Mouse (Mus musculus): Measurements from ENCODE around the gene Slc44a2. TPM values are rescaled to one million over a fixed set of nuclear protein-coding genes. Genes with fewer than 3 reads are reported as not detected.

Slc44a2 gene
- polyA plus RNA-seq, 1 experiment from 2014 or later = 60.4 TPM

GRCm38 (mm10) chr9:21313394-21313793 lies 7.1 kb upstream of the Slc44a2 start:
- 8% methylated on average over 11 of the region's 11 CpGs for WGBS
- Histone ChIP-seq H3K4me3 (ENCODE audit: low read depth, low read length) (no peak overlapping the region), H3K36me3 (ENCODE audit: control insufficient read depth, insufficient read depth, low read length) (no peaks in the 10 kb centered on the region)

DNA sequence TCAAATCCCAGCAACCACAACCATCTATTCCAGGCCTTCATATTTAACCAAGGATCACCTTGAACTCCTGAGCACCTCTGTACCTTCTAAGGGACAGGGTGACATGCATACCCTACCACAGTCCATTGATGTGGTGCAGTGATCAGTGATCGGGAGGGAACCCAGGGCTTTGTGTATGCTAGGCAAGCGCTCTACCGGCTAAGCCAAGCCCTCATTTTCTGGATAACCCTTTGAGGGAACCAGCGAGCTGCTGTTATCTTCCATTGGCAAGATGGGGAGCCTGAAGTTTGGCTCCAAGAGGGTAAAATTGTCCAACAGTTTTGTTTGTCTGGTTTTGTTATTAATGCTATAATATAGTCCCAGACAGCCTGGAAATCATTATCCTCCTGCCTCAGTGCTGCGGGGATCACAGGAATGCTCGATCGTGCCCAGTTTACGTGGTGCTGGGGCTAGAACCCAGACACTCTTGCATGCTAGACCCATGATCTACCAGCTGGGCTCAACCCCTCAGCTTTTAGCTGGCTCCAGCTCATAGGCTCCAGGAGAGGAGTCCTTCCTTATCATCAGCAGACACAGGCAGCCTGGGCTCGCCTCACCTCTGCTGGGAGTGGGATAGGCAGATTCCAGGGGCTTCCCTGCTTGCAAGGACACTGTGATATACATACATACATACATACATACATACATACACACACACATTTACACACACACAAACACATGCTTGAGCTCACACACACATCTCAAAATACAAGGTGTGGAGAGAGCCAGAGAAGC lies 5.9 kb upstream of the Slc44a2 start:
- no peak overlapping the region for H3K4me2 ChIP-seq (replicated peaks; ENCODE audit: low read depth, low read length)
- DNase-seq (ENCODE audit: low spot score) (no peak), ATAC-seq (ENCODE audit: low FRiP score) (no peak)
- no peaks in the 10 kb centered on the region for H3K4me1 ChIP-seq (replicated peaks; ENCODE audit: control insufficient read depth, insufficient read depth, low read length)
- H3K36me3 ChIP-seq (ENCODE audit: control insufficient read depth, insufficient read depth, low read length) = no peaks in the 10 kb centered on the region
- H3K9me3 ChIP-seq (ENCODE audit: control insufficient read depth, low read length) = no peaks in the 10 kb centered on the region
- 88% methylated on average over 9 of the region's 9 CpGs for WGBS
- no peak overlapping the region for H3K4me3 ChIP-seq (ENCODE audit: low read depth, low read length)
- H3K9ac ChIP-seq (ENCODE audit: low read depth, low read length) = no peak overlapping the region
- peaks cover 10% of the 10 kb centered on the region for H3K27me3 ChIP-seq (ENCODE audit: control insufficient read depth, insufficient read depth, low read length)
- no peak overlapping the region for H3K27ac ChIP-seq (ENCODE audit: low read depth, low read length)

More at GRCm38 (mm10) chr9:21313394-21313793, 7.1 kb upstream of the Slc44a2 start:
- peak; percentile 94 for DNase-seq (ENCODE audit: low spot score)
- H3K4me1 ChIP-seq (replicated peaks; ENCODE audit: control insufficient read depth, insufficient read depth, low read length) = no peaks in the 10 kb centered on the region
- H3K4me2 ChIP-seq (replicated peaks; ENCODE audit: low read depth, low read length) = no peak overlapping the region
- H3K27ac ChIP-seq (ENCODE audit: low read depth, low read length) = no peak overlapping the region
- peaks cover 10% of the 10 kb centered on the region for H3K27me3 ChIP-seq (ENCODE audit: control insufficient read depth, insufficient read depth, low read length)
- peak; percentile 65 for ATAC-seq (ENCODE audit: low FRiP score)
- no peaks in the 10 kb centered on the region for H3K9me3 ChIP-seq (ENCODE audit: control insufficient read depth, low read length)
- no peak overlapping the region for H3K9ac ChIP-seq (ENCODE audit: low read depth, low read length)

DNA sequence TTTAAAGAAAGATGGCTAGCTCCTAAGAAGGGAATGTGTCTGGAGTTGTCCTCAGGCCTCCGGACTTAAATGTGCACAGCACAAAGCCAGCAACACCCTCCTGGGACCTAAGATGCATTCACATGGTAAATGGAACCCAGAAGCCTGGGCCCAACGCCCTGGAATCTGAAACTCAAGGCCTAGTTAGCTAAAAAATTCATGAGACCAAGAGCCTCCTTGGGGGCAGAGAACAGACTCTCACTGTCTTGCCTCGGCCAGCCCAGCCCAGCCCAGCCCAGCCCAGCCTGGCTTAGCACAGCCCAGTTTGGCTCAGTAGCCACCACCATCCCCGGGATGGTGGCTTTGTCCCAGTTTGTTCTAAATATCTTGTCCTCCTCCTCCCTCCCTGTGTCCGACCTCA lies 5.1 kb upstream of the Slc44a2 start:
- peaks cover 10% of the 10 kb centered on the region for H3K27me3 ChIP-seq (ENCODE audit: control insufficient read depth, insufficient read depth, low read length)
- no peak overlapping the region for H3K4me2 ChIP-seq (replicated peaks; ENCODE audit: low read depth, low read length)
- H3K27ac ChIP-seq (ENCODE audit: low read depth, low read length) = no peak overlapping the region
- no peaks in the 10 kb centered on the region for H3K36me3 ChIP-seq (ENCODE audit: control insufficient read depth, insufficient read depth, low read length)
- no peak overlapping the region for H3K4me3 ChIP-seq (ENCODE audit: low read depth, low read length)
- no peaks in the 10 kb centered on the region for H3K9me3 ChIP-seq (ENCODE audit: control insufficient read depth, low read length)
- ATAC-seq (ENCODE audit: low FRiP score) (no peak), DNase-seq (ENCODE audit: low spot score) (no peak)
- H3K4me1 ChIP-seq (replicated peaks; ENCODE audit: control insufficient read depth, insufficient read depth, low read length) = no peaks in the 10 kb centered on the region
- H3K9ac ChIP-seq (ENCODE audit: low read depth, low read length) = no peak overlapping the region
- 56% methylated on average over 4 of the region's 5 CpGs for WGBS

DNA sequence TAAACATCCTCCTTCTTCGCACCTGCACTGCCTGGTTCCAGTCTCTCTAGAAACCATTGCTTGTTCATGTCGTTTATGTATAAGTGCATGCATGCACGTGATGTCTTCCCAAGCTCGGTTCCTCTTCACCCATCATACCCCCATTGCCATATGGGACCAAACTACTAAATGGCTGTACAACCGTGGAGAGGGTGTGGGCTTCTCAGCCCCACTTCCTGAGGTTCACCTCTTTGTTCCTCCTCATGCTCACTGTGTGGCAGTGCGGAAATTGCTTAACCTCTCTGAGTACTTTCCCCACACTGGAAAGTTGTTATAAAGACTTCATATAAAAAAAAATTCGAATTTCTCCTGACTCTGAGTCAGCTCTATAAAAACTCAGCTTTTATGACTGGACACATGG lies 3.8 kb upstream of the Slc44a2 start:
- no peak for DNase-seq (ENCODE audit: low spot score)
- Histone ChIP-seq H3K4me1 (replicated peaks; ENCODE audit: control insufficient read depth, insufficient read depth, low read length) (peaks cover 3% of the 10 kb centered on the region), H3K27ac (ENCODE audit: low read depth, low read length) (no peak overlapping the region), H3K4me2 (replicated peaks; ENCODE audit: low read depth, low read length) (no peak overlapping the region), H3K4me3 (ENCODE audit: low read depth, low read length) (no peak overlapping the region), H3K9ac (ENCODE audit: low read depth, low read length) (no peak overlapping the region), H3K36me3 (ENCODE audit: control insufficient read depth, insufficient read depth, low read length) (no peaks in the 10 kb centered on the region), H3K9me3 (ENCODE audit: control insufficient read depth, low read length) (no peaks in the 10 kb centered on the region), H3K27me3 (ENCODE audit: control insufficient read depth, insufficient read depth, low read length) (peaks cover 8% of the 10 kb centered on the region)
- no peak for ATAC-seq (ENCODE audit: low FRiP score)
- 76% methylated on average over 7 of the region's 7 CpGs for whole genome bisulfite sequencing

DNA sequence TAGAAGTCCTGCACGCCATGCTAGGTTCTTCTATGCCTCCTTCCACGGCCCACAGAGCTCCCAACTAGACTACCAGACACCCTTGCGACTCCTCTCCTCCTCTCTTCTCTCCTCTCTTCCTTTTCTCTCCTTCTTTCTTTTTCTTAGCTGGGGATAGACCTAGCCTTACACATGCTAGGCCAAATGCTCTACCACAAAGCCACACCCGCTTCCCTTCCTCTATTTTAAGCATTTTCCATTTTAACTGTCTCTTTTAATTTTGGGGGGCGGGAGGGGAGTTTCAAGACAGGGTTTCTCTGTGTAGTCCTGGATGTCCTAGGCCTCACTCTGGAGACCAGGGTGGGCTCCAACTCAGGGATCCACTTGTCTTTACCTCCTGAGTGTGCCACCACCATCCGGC lies 1.7 kb upstream of the Slc44a2 start:
- Histone ChIP-seq H3K27me3 (ENCODE audit: control insufficient read depth, insufficient read depth, low read length) (no peaks in the 10 kb centered on the region), H3K36me3 (ENCODE audit: control insufficient read depth, insufficient read depth, low read length) (no peaks in the 10 kb centered on the region), H3K4me1 (replicated peaks; ENCODE audit: control insufficient read depth, insufficient read depth, low read length) (peaks cover 5% of the 10 kb centered on the region), H3K9me3 (ENCODE audit: control insufficient read depth, low read length) (no peaks in the 10 kb centered on the region), H3K4me3 (ENCODE audit: low read depth, low read length) (no peak overlapping the region), H3K27ac (ENCODE audit: low read depth, low read length) (no peak overlapping the region), H3K4me2 (replicated peaks; ENCODE audit: low read depth, low read length) (no peak overlapping the region), H3K9ac (ENCODE audit: low read depth, low read length) (no peak overlapping the region)
- ATAC-seq (ENCODE audit: low FRiP score) = no peak
- no peak for DNase-seq (ENCODE audit: low spot score)
- 92% methylated on average over 6 of the region's 6 CpGs for WGBS

- 93% methylated on average over 4 of the region's 4 CpGs for WGBS
- Histone ChIP-seq H3K27ac (ENCODE audit: low read depth, low read length) (no peak overlapping the region), H3K9me3 (ENCODE audit: control insufficient read depth, low read length) (no peaks in the 10 kb centered on the region), H3K9ac (ENCODE audit: low read depth, low read length) (no peak overlapping the region), H3K36me3 (ENCODE audit: control insufficient read depth, insufficient read depth, low read length) (no peaks in the 10 kb centered on the region), H3K27me3 (ENCODE audit: control insufficient read depth, insufficient read depth, low read length) (no peaks in the 10 kb centered on the region), H3K4me3 (ENCODE audit: low read depth, low read length) (no peak overlapping the region), H3K4me1 (replicated peaks; ENCODE audit: control insufficient read depth, insufficient read depth, low read length) (peaks cover 5% of the 10 kb centered on the region), H3K4me2 (replicated peaks; ENCODE audit: low read depth, low read length) (no peak overlapping the region)
- DNase-seq (ENCODE audit: low spot score) (no peak), ATAC-seq (ENCODE audit: low FRiP score) (no peak)
Observed at GRCm38 (mm10) chr9:21319503-21319902, 995 bp upstream of the Slc44a2 start.

DNA sequence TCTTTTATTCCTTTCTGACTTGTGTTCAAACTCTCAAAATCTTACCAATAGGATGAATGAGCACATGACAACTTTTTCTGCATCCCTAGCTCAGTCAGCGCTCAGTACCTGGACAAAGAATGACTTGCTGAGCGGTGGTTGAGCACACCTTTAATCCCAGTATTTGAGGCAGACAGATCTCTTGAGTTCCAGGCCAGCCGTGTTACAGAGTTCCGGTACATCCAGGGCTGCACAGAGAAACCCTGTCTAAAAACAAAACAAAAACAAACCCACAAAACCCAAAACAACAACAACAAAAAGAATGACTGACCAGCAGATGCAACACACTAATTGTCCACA lies 249 bp upstream of the Slc44a2 start:
- Histone ChIP-seq H3K27ac (ENCODE audit: low read depth, low read length) (no peak overlapping the region), H3K4me1 (replicated peaks; ENCODE audit: control insufficient read depth, insufficient read depth, low read length) (peaks cover 5% of the 10 kb centered on the region), H3K4me3 (ENCODE audit: low read depth, low read length) (peak overlapping the region; percentile 52), H3K27me3 (ENCODE audit: control insufficient read depth, insufficient read depth, low read length) (no peaks in the 10 kb centered on the region), H3K9me3 (ENCODE audit: control insufficient read depth, low read length) (no peaks in the 10 kb centered on the region), H3K36me3 (ENCODE audit: control insufficient read depth, insufficient read depth, low read length) (no peaks in the 10 kb centered on the region), H3K9ac (ENCODE audit: low read depth, low read length) (peak overlapping the region; percentile 78; the same call in 1 of the 2 replicates), H3K4me2 (replicated peaks; ENCODE audit: low read depth, low read length) (peak overlapping the region; percentile 95)
- DNase-seq (ENCODE audit: low spot score) (no peak), ATAC-seq (ENCODE audit: low FRiP score) (no peak; the same call in 1 of the 2 replicates)
- 26% methylated on average over 4 of the region's 4 CpGs for WGBS

- peak overlapping the region; percentile 95 for H3K4me2 ChIP-seq (replicated peaks; ENCODE audit: low read depth, low read length)
- peak; percentile 29 for DNase-seq (ENCODE audit: low spot score)
- H3K27ac ChIP-seq (ENCODE audit: low read depth, low read length) = no peak overlapping the region
- no peaks in the 10 kb centered on the region for H3K9me3 ChIP-seq (ENCODE audit: control insufficient read depth, low read length)
- peaks cover 5% of the 10 kb centered on the region for H3K4me1 ChIP-seq (replicated peaks; ENCODE audit: control insufficient read depth, insufficient read depth, low read length)
- peak overlapping the region; percentile 52 for H3K4me3 ChIP-seq (ENCODE audit: low read depth, low read length)
- 0 out of 2 replicates have a peak, but pooled peaks have one; percentile 15 for ATAC-seq (ENCODE audit: low FRiP score)
- peak overlapping the region; percentile 78 for H3K9ac ChIP-seq (ENCODE audit: low read depth, low read length)
- no peaks in the 10 kb centered on the region for H3K36me3 ChIP-seq (ENCODE audit: control insufficient read depth, insufficient read depth, low read length)
- 17% methylated on average over 6 of the region's 6 CpGs for WGBS
- no peaks in the 10 kb centered on the region for H3K27me3 ChIP-seq (ENCODE audit: control insufficient read depth, insufficient read depth, low read length)
Observed at GRCm38 (mm10) chr9:21321513-21321835, 976 bp downstream of the Slc44a2 start.

- ATAC-seq (ENCODE audit: low FRiP score) = no peak
- 89% methylated on average over 19 of the region's 19 CpGs for WGBS
Observed at GRCm38 (mm10) chr9:21322211-21322916, 1.9 kb downstream of the Slc44a2 start.

More at GRCm38 (mm10) chr9:21322211-21322916, 1.9 kb downstream of the Slc44a2 start:
- Histone ChIP-seq H3K4me1 (replicated peaks; ENCODE audit: control insufficient read depth, insufficient read depth, low read length) (peaks cover 5% of the 10 kb centered on the region), H3K27me3 (ENCODE audit: control insufficient read depth, insufficient read depth, low read length) (no peaks in the 10 kb centered on the region), H3K4me2 (replicated peaks; ENCODE audit: low read depth, low read length) (peak overlapping the region; percentile 95), H3K4me3 (ENCODE audit: low read depth, low read length) (no peak overlapping the region; the same call in 1 of the 2 replicates), H3K9ac (ENCODE audit: low read depth, low read length) (no peak overlapping the region), H3K9me3 (ENCODE audit: control insufficient read depth, low read length) (no peaks in the 10 kb centered on the region), H3K36me3 (ENCODE audit: control insufficient read depth, insufficient read depth, low read length) (no peaks in the 10 kb centered on the region), H3K27ac (ENCODE audit: low read depth, low read length) (no peak overlapping the region)
- DNase-seq (ENCODE audit: low spot score) = no peak
